Mouse (Mus musculus): ENCODE measurements around the gene Ccl1. TPM values are rescaled to one million over a fixed set of nuclear protein-coding genes. Genes with fewer than 3 reads are reported as not detected.

Gene Ccl1
- not detected in 2 replicates for polyA plus RNA-seq (2015; fragmentation: Nextera tagmentation; extraction: Ambion mirVana)

GRCm38 (mm10) chr11:82305590-82305989 is at the start of gene Ccl1:
TSS of gene Ccl1 (minus strand) at chr11:82305690.
- no peak within 1 kb of the TSS for H3K4me3 ChIP-seq (replicated peaks)
- no peaks in the 10 kb centered on the region for H3K36me3 ChIP-seq (replicated peaks)
- no peak within 1 kb of the TSS for H3K27ac ChIP-seq (replicated peaks)
- no peaks in the 10 kb centered on the region for H3K9me3 ChIP-seq (replicated peaks)
- no peaks in the 10 kb centered on the region for H3K4me1 ChIP-seq (replicated peaks)
- WGBS (ENCODE audit: insufficient replicate concordance): 27% methylated on average over 4 of the region's 4 CpGs
- no peak within 1 kb of the TSS for H3K9ac ChIP-seq
- H3K4me2 ChIP-seq: no peak within 1 kb of the TSS
- H3K27me3 ChIP-seq: no peaks in the 10 kb centered on the region
- ATAC-seq (ENCODE audit: insufficient read depth): no peak

GRCm38 (mm10) chr11:82351039-82351438 is 45.5 kb upstream of the Ccl1 start:
- WGBS (ENCODE audit: insufficient replicate concordance): 64% methylated on average over 10 of the region's 10 CpGs
- Histone ChIP-seq H3K27me3 (no peaks in the 10 kb centered on the region), H3K9ac (no peak overlapping the region), H3K36me3 (replicated peaks) (no peaks in the 10 kb centered on the region), H3K4me1 (replicated peaks) (no peaks in the 10 kb centered on the region), H3K27ac (replicated peaks) (no peak overlapping the region), H3K9me3 (replicated peaks) (no peaks in the 10 kb centered on the region), H3K4me3 (replicated peaks) (no peak overlapping the region), H3K4me2 (no peak overlapping the region)
- ATAC-seq (ENCODE audit: insufficient read depth): no peak

GRCm38 (mm10) chr11:82340900-82341299 is 35.4 kb upstream of the Ccl1 start:
- no peak overlapping the region for H3K9ac ChIP-seq
- 8% methylated on average over 2 of the region's 2 CpGs for WGBS (ENCODE audit: insufficient replicate concordance)
- no peak for ATAC-seq (ENCODE audit: insufficient read depth)

GRCm38 (mm10) chr11:82340416-82340815 is 34.9 kb upstream of the Ccl1 start:
- Histone ChIP-seq H3K36me3 (replicated peaks) (no peaks in the 10 kb centered on the region), H3K4me2 (no peak overlapping the region), H3K4me3 (replicated peaks) (no peak overlapping the region), H3K27me3 (no peaks in the 10 kb centered on the region), H3K9me3 (replicated peaks) (no peaks in the 10 kb centered on the region), H3K27ac (replicated peaks) (no peak overlapping the region), H3K4me1 (replicated peaks) (no peaks in the 10 kb centered on the region), H3K9ac (no peak overlapping the region)
- 18% methylated on average over 6 of the region's 6 CpGs for whole genome bisulfite sequencing (ENCODE audit: insufficient replicate concordance)
- no peak for ATAC-seq (ENCODE audit: insufficient read depth)

More at GRCm38 (mm10) chr11:82340900-82341299, 35.4 kb upstream of the Ccl1 start:
- Histone ChIP-seq H3K9me3 (replicated peaks) (no peaks in the 10 kb centered on the region), H3K4me3 (replicated peaks) (no peak overlapping the region), H3K27me3 (no peaks in the 10 kb centered on the region), H3K36me3 (replicated peaks) (no peaks in the 10 kb centered on the region), H3K27ac (replicated peaks) (no peak overlapping the region), H3K4me2 (no peak overlapping the region), H3K4me1 (replicated peaks) (no peaks in the 10 kb centered on the region)

GRCm38 (mm10) chr11:82339921-82340401 is 34.5 kb upstream of the Ccl1 start:
- ATAC-seq (ENCODE audit: insufficient read depth): peak; percentile 56; the same call in 1 of the 2 replicates
- Histone ChIP-seq H3K4me1 (replicated peaks) (no peaks in the 10 kb centered on the region), H3K27me3 (no peaks in the 10 kb centered on the region), H3K9ac (no peak overlapping the region), H3K4me2 (no peak overlapping the region), H3K36me3 (replicated peaks) (no peaks in the 10 kb centered on the region), H3K9me3 (replicated peaks) (no peaks in the 10 kb centered on the region), H3K27ac (replicated peaks) (no peak overlapping the region), H3K4me3 (replicated peaks) (no peak overlapping the region)
- 10% methylated on average over 7 of the region's 7 CpGs for WGBS (ENCODE audit: insufficient replicate concordance)

- WGBS (ENCODE audit: insufficient replicate concordance): 36% methylated on average over 7 of the region's 7 CpGs
- no peak overlapping the region for H3K27ac ChIP-seq (replicated peaks)
- no peaks in the 10 kb centered on the region for H3K27me3 ChIP-seq
- no peak overlapping the region for H3K4me2 ChIP-seq
- H3K9ac ChIP-seq: no peak overlapping the region
- no peaks in the 10 kb centered on the region for H3K4me1 ChIP-seq (replicated peaks)
- no peaks in the 10 kb centered on the region for H3K36me3 ChIP-seq (replicated peaks)
- ATAC-seq (ENCODE audit: insufficient read depth): no peak
- no peak overlapping the region for H3K4me3 ChIP-seq (replicated peaks)
- H3K9me3 ChIP-seq (replicated peaks): no peaks in the 10 kb centered on the region
Measured at GRCm38 (mm10) chr11:82313153-82313552, 7.7 kb upstream of the Ccl1 start.

- Histone ChIP-seq H3K36me3 (replicated peaks) (no peaks in the 10 kb centered on the region), H3K4me1 (replicated peaks) (no peaks in the 10 kb centered on the region), H3K9me3 (replicated peaks) (no peaks in the 10 kb centered on the region), H3K27ac (replicated peaks) (no peak overlapping the region), H3K9ac (no peak overlapping the region), H3K4me2 (no peak overlapping the region), H3K4me3 (replicated peaks) (no peak overlapping the region), H3K27me3 (no peaks in the 10 kb centered on the region)
- WGBS (ENCODE audit: insufficient replicate concordance): 19% methylated on average over 12 of the region's 12 CpGs
- no peak for ATAC-seq (ENCODE audit: insufficient read depth)
Measured at GRCm38 (mm10) chr11:82310336-82311045, 5.0 kb upstream of the Ccl1 start.

GRCm38 (mm10) chr11:82297895-82298294 is 7.6 kb downstream of the Ccl1 start:
- WGBS (ENCODE audit: insufficient replicate concordance): 64% methylated on average over 4 of the region's 4 CpGs

GRCm38 (mm10) chr11:82290841-82291240 is 14.6 kb downstream of the Ccl1 start:
- no peak overlapping the region for H3K9ac ChIP-seq
- no peaks in the 10 kb centered on the region for H3K9me3 ChIP-seq (replicated peaks)
- no peak overlapping the region for H3K4me3 ChIP-seq (replicated peaks)
- no peak overlapping the region for H3K4me2 ChIP-seq
- H3K4me1 ChIP-seq (replicated peaks): no peaks in the 10 kb centered on the region
- ATAC-seq (ENCODE audit: insufficient read depth): no peak
- no peaks in the 10 kb centered on the region for H3K36me3 ChIP-seq (replicated peaks)
- no peak overlapping the region for H3K27ac ChIP-seq (replicated peaks)
- no peaks in the 10 kb centered on the region for H3K27me3 ChIP-seq

More at GRCm38 (mm10) chr11:82297895-82298294, 7.6 kb downstream of the Ccl1 start:
- no peaks in the 10 kb centered on the region for H3K9me3 ChIP-seq (replicated peaks)
- H3K36me3 ChIP-seq (replicated peaks): no peaks in the 10 kb centered on the region
- no peak overlapping the region for H3K4me2 ChIP-seq
- H3K9ac ChIP-seq: no peak overlapping the region
- no peak overlapping the region for H3K4me3 ChIP-seq (replicated peaks)
- no peak for ATAC-seq (ENCODE audit: insufficient read depth)
- no peak overlapping the region for H3K27ac ChIP-seq (replicated peaks)
- H3K4me1 ChIP-seq (replicated peaks): no peaks in the 10 kb centered on the region
- H3K27me3 ChIP-seq: no peaks in the 10 kb centered on the region

GRCm38 (mm10) chr11:82274149-82274812 is 31.2 kb downstream of the Ccl1 start:
- no peaks in the 10 kb centered on the region for H3K27me3 ChIP-seq
- no peak overlapping the region for H3K4me3 ChIP-seq (replicated peaks)
- no peak overlapping the region for H3K4me2 ChIP-seq
- no peaks in the 10 kb centered on the region for H3K9me3 ChIP-seq (replicated peaks)
- no peak for ATAC-seq (ENCODE audit: insufficient read depth)
- H3K9ac ChIP-seq: no peak overlapping the region
- WGBS (ENCODE audit: insufficient replicate concordance): 53% methylated on average over 8 of the region's 8 CpGs
- no peaks in the 10 kb centered on the region for H3K4me1 ChIP-seq (replicated peaks)
- no peak overlapping the region for H3K27ac ChIP-seq (replicated peaks)
- H3K36me3 ChIP-seq (replicated peaks): no peaks in the 10 kb centered on the region

GRCm38 (mm10) chr11:82259131-82259530 is 46.4 kb downstream of the Ccl1 start:
- Histone ChIP-seq H3K9me3 (replicated peaks) (no peaks in the 10 kb centered on the region), H3K4me1 (replicated peaks) (no peaks in the 10 kb centered on the region), H3K4me2 (no peak overlapping the region), H3K27ac (replicated peaks) (no peak overlapping the region), H3K4me3 (replicated peaks) (no peak overlapping the region), H3K36me3 (replicated peaks) (no peaks in the 10 kb centered on the region), H3K27me3 (no peaks in the 10 kb centered on the region), H3K9ac (no peak overlapping the region)
- no peak for ATAC-seq (ENCODE audit: insufficient read depth)
- WGBS (ENCODE audit: insufficient replicate concordance): 54% methylated on average over 4 of the region's 4 CpGs
